In genomic region chr10:100415566-100415965, GRCm38 (mm10) we compare ENCODE assay signal across 35 mouse cellular contexts. TPM values are rescaled to one million over a fixed set of nuclear protein-coding genes. Genes with fewer than 3 reads are reported as not detected.
"Had no signal": no experiment of that assay in that cellular context is flagged by ENCODE, and none has a peak within 500 bp of the region (broad histone marks: within the 10 kb centered on the region; RNA-seq: fewer than 3 reads in every experiment).

No protein-coding gene starts in this region.

- DNase-seq: kidney, adult 11 months; kidney, adult 8-10 months; kidney, postnatal 10 days; kidney, postnatal 36 days; layer of hippocampus, postnatal 36 days; liver, embryonic 13.5 days; lung, adult 2 months; lung, postnatal 14 days; lung, postnatal 4 days; right cerebral cortex, postnatal 14 days; right cerebral cortex, postnatal 4 days; spleen, adult 18-20 months; thymus, adult 2 months; thymus, postnatal 14 days; thymus, postnatal 4 days had no signal

- H3K27me3 ChIP-seq: kidney, embryonic 15.5 days; liver, embryonic 13.5 days; neural tube, embryonic 13.5 days; stomach, embryonic 15.5 days had no signal

- H3K4me2 ChIP-seq: kidney, embryonic 15.5 days; liver, embryonic 13.5 days; midbrain, embryonic 11.5 days; neural tube, embryonic 13.5 days; stomach, embryonic 15.5 days had no signal

- H3K4me3 ChIP-seq: kidney, embryonic 15.5 days; left cerebral cortex, adult 2 months; liver, embryonic 13.5 days; myocyte; neural tube, embryonic 13.5 days; stomach, embryonic 15.5 days had no signal

- ATAC-seq: midbrain, embryonic 16.5 days had no signal

- H3K36me3 ChIP-seq: kidney, embryonic 15.5 days; liver, embryonic 13.5 days; neural tube, embryonic 13.5 days; stomach, embryonic 15.5 days had no signal

- H3K9ac ChIP-seq: kidney, embryonic 15.5 days; liver, embryonic 13.5 days; neural tube, embryonic 13.5 days; stomach, embryonic 15.5 days had no signal

- H3K27ac ChIP-seq: kidney, embryonic 15.5 days; left cerebral cortex, adult 2 months; liver, embryonic 13.5 days; neural tube, embryonic 13.5 days; stomach, embryonic 15.5 days had no signal

- H3K9me3 ChIP-seq: kidney, embryonic 15.5 days; liver, embryonic 13.5 days; neural tube, embryonic 13.5 days; stomach, embryonic 15.5 days had no signal

- H3K4me1 ChIP-seq: kidney, embryonic 15.5 days; liver, embryonic 13.5 days; neural tube, embryonic 13.5 days; stomach, embryonic 15.5 days had no signal

RNA-seq across cellular contexts. Expression of gene Gm4312, which starts 33.2 kb away (rescaled TPM):
- total RNA-seq: layer of hippocampus, adult 8-10 months; layer of hippocampus, postnatal 10 days; layer of hippocampus, postnatal 36 days; left cerebral cortex, adult 2 months; left cerebral cortex, postnatal 10 days; left cerebral cortex, postnatal 36 days; liver, adult 2 months; megakaryocyte progenitor cell, adult 5-6 weeks; megakaryocyte-erythroid progenitor cell, adult 5-6 weeks; monocyte, adult 5-6 weeks; neutrophil, adult 5-6 weeks had no signal
- polyA plus RNA-seq: kidney, embryonic 15.5 days; limb, embryonic 11.5 days; limb, embryonic 14.5 days; liver, adult 2 months; liver, embryonic 13.5 days; liver, embryonic 16.5 days; lung, adult 2 months; lung, embryonic 16.5 days; midbrain, embryonic 11.5 days; midbrain, embryonic 16.5 days; myocyte; neural tube, embryonic 13.5 days; stomach, embryonic 15.5 days; thymus, adult 2 months had no signal

RNA-seq across cellular contexts. Expression of gene Gm4307, which starts 54.4 kb away (rescaled TPM):
- total RNA-seq: layer of hippocampus, adult 8-10 months; layer of hippocampus, postnatal 10 days; layer of hippocampus, postnatal 36 days; left cerebral cortex, adult 2 months; left cerebral cortex, postnatal 10 days; left cerebral cortex, postnatal 36 days; liver, adult 2 months; megakaryocyte progenitor cell, adult 5-6 weeks; megakaryocyte-erythroid progenitor cell, adult 5-6 weeks; monocyte, adult 5-6 weeks; neutrophil, adult 5-6 weeks had no signal
- polyA plus RNA-seq: kidney, embryonic 15.5 days; limb, embryonic 11.5 days; limb, embryonic 14.5 days; liver, adult 2 months; liver, embryonic 13.5 days; liver, embryonic 16.5 days; lung, adult 2 months; lung, embryonic 16.5 days; midbrain, embryonic 11.5 days; midbrain, embryonic 16.5 days; myocyte; neural tube, embryonic 13.5 days; stomach, embryonic 15.5 days; thymus, adult 2 months had no signal
